In genomic region chr5:145152690-145153089, GRCm38 (mm10) we compare ENCODE assay signal across 1 mouse cellular context.
TF ChIP-seq lines count a peak whose summit lies in the region.

No protein-coding gene starts in this region.

TF ChIP-seq in MEL, 35 proteins besides CTCF, POLR2A, EP300 and RAD21:
- TF ChIP-seq ETS1 (IDR thresholded peaks at IDR 0.05; ENCODE audit: low read depth, low read length) (peak; percentile 53; the same call in 1 of the 2 replicates), GATA1 (IDR thresholded peaks at IDR 0.05; ENCODE audit: low read depth, low read length) (peak; percentile 52), USF1 (IDR thresholded peaks at IDR 0.05; ENCODE audit: low read depth, low read length) (no peak), SMC3 (IDR thresholded peaks at IDR 0.05; ENCODE audit: low read depth, low read length) (no peak), MAX (IDR thresholded peaks at IDR 0.05; ENCODE audit: low read length) (no peak), POLR2AphosphoS2 (IDR thresholded peaks at IDR 0.05; ENCODE audit: low read length) (no peak), ELF1 (IDR thresholded peaks at IDR 0.05; ENCODE audit: low read depth, low read length) (no peak), JUND (IDR thresholded peaks at IDR 0.05; ENCODE audit: low read depth, low read length) (no peak), USF2 (IDR thresholded peaks at IDR 0.05; ENCODE audit: borderline replicate concordance in 1 of 2, insufficient read depth in 1 of 2, low read depth in 1 of 2, low read length in 2 of 2) (no peak), ZMIZ1 (IDR thresholded peaks at IDR 0.05; ENCODE audit: low read depth, low read length) (no peak), TCF12 (IDR thresholded peaks at IDR 0.05; ENCODE audit: low read depth, low read length) (peak; percentile 86), NELFE (IDR thresholded peaks at IDR 0.05; ENCODE audit: low read depth, low read length) (no peak), TAL1 (IDR thresholded peaks at IDR 0.05; ENCODE audit: low read length) (peak; percentile 82), MXI1 (IDR thresholded peaks at IDR 0.05; ENCODE audit: low read depth, low read length) (no peak), SIN3A (IDR thresholded peaks at IDR 0.05; ENCODE audit: low read length) (0 out of 2 replicates have a peak, but pooled peaks have one; percentile 38), ZNF384 (IDR thresholded peaks at IDR 0.05; ENCODE audit: low read depth, low read length) (peak; percentile 90)
